Mouse (Mus musculus): ENCODE data around the gene H60c. TPM values are rescaled to one million over a fixed set of nuclear protein-coding genes. Genes with fewer than 3 reads are reported as not detected.

H60c gene
- not detected in 2 replicates for polyA plus RNA-seq (2015; fragmentation: Nextera tagmentation; extraction: Ambion mirVana)

DNA sequence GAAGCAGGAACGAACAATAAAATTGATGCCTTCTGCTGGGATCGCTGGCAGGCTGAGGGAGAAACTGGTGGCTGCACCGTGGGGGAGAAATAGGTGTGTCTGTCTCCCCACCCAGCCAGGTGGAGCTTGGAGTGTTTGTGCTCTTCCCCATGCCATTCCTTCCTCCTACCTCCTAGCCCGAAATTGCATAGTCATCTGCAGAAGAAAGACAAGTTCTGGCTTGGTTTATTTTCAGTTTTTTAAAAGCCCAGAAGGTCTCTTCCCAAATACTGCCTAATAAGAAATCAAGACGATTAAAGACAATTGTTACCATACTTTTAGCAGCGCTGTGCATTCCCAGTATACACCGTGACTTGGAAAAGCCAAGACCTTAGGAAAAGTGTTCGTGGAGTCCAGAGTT lies at the start of gene H60c:
H60c (minus strand) TSS at position 101 of the 400 bp plus-strand sequence.
- ATAC-seq: no peak
- WGBS: 76% methylated on average over 8 of the region's 8 CpGs
- Histone ChIP-seq H3K27ac (ENCODE audit: low read length) (no peak within 1 kb of the TSS), H3K36me3 (ENCODE audit: control insufficient read depth, insufficient read depth) (no peaks in the 10 kb centered on the region), H3K27me3 (replicated peaks; ENCODE audit: control insufficient read depth, insufficient read depth, low read length) (no peaks in the 10 kb centered on the region), H3K4me3 (replicated peaks; ENCODE audit: low read length) (no peak within 1 kb of the TSS), H3K9me3 (ENCODE audit: control insufficient read depth, low read length) (no peaks in the 10 kb centered on the region), H3K9ac (replicated peaks; ENCODE audit: low read depth, low read length) (no peak within 1 kb of the TSS), H3K4me2 (ENCODE audit: low read length) (no peak within 1 kb of the TSS), H3K4me1 (replicated peaks; ENCODE audit: control insufficient read depth, insufficient read depth, low read length) (no peaks in the 10 kb centered on the region)

DNA sequence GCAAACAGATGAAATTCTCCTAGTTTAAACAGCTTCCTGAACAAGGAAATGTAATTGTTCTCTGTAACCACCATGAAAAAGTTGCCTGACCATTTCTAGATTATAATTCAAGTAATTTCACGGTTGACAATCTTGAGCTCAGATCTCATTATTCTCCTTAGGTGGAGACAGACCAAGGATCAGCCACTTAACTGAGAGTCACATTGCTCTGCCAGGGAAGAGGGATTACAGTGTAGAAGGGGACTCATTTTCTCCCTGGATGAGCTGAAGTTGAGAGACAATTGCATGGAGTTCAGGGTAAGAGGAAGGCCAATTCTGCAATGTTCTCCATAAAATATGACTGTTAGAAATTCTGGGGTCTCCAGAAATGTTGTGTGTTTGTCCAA lies 41.2 kb upstream of the H60c start:
- Histone ChIP-seq H3K36me3 (ENCODE audit: control insufficient read depth, insufficient read depth) (no peaks in the 10 kb centered on the region), H3K9ac (replicated peaks; ENCODE audit: low read depth, low read length) (no peak overlapping the region), H3K4me3 (replicated peaks; ENCODE audit: low read length) (no peak overlapping the region), H3K27me3 (replicated peaks; ENCODE audit: control insufficient read depth, insufficient read depth, low read length) (no peaks in the 10 kb centered on the region), H3K27ac (ENCODE audit: low read length) (no peak overlapping the region), H3K9me3 (ENCODE audit: control insufficient read depth, low read length) (no peaks in the 10 kb centered on the region), H3K4me1 (replicated peaks; ENCODE audit: control insufficient read depth, insufficient read depth, low read length) (no peaks in the 10 kb centered on the region), H3K4me2 (ENCODE audit: low read length) (no peak overlapping the region)
- ATAC-seq: no peak
- WGBS: 85% methylated on average over 1 of the region's 1 CpGs

DNA sequence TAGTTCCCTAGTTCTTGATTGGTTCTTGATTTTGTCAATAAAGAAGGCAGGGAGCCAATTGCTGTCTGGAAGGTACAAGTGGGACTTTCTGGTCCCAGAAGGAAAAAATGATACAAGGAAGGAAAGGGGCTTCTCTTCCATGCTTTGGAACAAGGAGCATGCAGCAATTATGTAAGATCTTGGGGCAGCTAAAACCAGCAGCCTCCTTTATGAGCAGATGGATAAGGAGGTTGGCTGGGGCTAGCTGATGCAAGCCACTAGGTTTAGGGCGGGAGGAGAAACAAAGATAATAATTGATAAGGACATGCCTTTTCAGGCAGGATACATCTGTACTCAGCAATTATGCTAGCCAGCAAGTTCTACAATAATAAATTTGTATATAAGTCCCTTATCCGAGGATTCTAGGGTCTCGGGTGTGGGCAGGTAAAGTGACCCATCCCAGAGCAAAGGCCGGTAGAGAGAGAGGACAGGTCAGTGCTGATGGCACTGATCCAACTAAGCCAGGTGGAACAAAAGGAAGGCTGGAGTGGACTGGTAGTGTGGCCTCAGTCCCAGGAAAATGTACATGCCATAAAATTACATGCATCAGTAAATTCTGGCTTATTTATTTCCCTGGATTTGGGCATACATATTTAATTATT lies 40.7 kb upstream of the H60c start:
- Histone ChIP-seq H3K36me3 (ENCODE audit: control insufficient read depth, insufficient read depth) (no peaks in the 10 kb centered on the region), H3K27ac (ENCODE audit: low read length) (no peak overlapping the region), H3K27me3 (replicated peaks; ENCODE audit: control insufficient read depth, insufficient read depth, low read length) (no peaks in the 10 kb centered on the region), H3K4me2 (ENCODE audit: low read length) (no peak overlapping the region), H3K4me1 (replicated peaks; ENCODE audit: control insufficient read depth, insufficient read depth, low read length) (no peaks in the 10 kb centered on the region), H3K9me3 (ENCODE audit: control insufficient read depth, low read length) (no peaks in the 10 kb centered on the region), H3K9ac (replicated peaks; ENCODE audit: low read depth, low read length) (no peak overlapping the region), H3K4me3 (replicated peaks; ENCODE audit: low read length) (no peak overlapping the region)
- ATAC-seq: no peak
- 88% methylated on average over 4 of the region's 4 CpGs for WGBS

DNA sequence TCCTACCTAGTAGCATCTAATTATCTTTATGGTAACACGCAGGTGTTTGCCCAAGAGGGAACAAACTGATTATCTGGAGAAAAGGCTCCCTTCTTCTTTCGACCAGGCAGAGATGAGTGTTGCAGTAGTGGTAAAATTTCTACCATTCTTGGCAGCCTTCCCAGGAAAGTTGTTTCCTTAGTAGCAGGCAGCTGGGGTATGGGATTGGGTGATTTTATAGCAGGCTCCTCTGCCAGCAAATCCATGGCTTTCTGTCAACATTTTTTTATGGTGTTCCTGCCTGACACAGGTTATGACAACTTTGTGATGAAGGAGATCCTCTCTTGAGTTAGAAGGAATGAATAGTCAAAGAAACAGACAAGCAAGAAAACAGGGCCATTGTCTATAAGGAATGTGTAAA lies 40.2 kb upstream of the H60c start:
- Histone ChIP-seq H3K9me3 (ENCODE audit: control insufficient read depth, low read length) (no peaks in the 10 kb centered on the region), H3K4me1 (replicated peaks; ENCODE audit: control insufficient read depth, insufficient read depth, low read length) (no peaks in the 10 kb centered on the region), H3K9ac (replicated peaks; ENCODE audit: low read depth, low read length) (no peak overlapping the region), H3K27me3 (replicated peaks; ENCODE audit: control insufficient read depth, insufficient read depth, low read length) (no peaks in the 10 kb centered on the region), H3K4me2 (ENCODE audit: low read length) (no peak overlapping the region), H3K4me3 (replicated peaks; ENCODE audit: low read length) (no peak overlapping the region), H3K36me3 (ENCODE audit: control insufficient read depth, insufficient read depth) (no peaks in the 10 kb centered on the region), H3K27ac (ENCODE audit: low read length) (no peak overlapping the region)
- ATAC-seq: peak; percentile 83
- 63% methylated on average over 2 of the region's 2 CpGs for WGBS

DNA sequence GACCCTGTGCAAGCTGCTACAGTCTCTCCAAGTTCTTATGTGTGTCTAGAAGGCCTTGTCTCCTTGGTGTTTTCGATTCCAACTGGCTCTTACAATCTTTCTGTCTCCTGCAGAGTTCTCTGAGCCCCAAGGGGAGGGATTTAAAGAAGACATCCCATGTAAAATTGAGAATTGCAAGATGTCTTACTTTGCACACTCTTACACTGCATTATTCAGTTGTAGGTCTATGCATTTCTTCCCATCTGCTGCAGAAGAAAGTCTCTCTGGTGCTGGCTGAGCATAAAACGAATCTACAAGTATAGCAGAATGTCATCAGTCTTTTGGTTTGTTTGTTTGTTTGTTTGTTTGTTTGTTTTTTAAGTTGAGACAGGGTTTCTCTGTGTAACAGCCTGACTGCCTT lies 26.4 kb upstream of the H60c start:
- Histone ChIP-seq H3K4me3 (replicated peaks; ENCODE audit: low read length) (no peak overlapping the region), H3K27me3 (replicated peaks; ENCODE audit: control insufficient read depth, insufficient read depth, low read length) (no peaks in the 10 kb centered on the region), H3K4me2 (ENCODE audit: low read length) (no peak overlapping the region), H3K9ac (replicated peaks; ENCODE audit: low read depth, low read length) (no peak overlapping the region), H3K4me1 (replicated peaks; ENCODE audit: control insufficient read depth, insufficient read depth, low read length) (no peaks in the 10 kb centered on the region), H3K36me3 (ENCODE audit: control insufficient read depth, insufficient read depth) (no peaks in the 10 kb centered on the region), H3K9me3 (ENCODE audit: control insufficient read depth, low read length) (no peaks in the 10 kb centered on the region), H3K27ac (ENCODE audit: low read length) (no peak overlapping the region)
- 42% methylated on average over 2 of the region's 2 CpGs for WGBS
- ATAC-seq: no peak

DNA sequence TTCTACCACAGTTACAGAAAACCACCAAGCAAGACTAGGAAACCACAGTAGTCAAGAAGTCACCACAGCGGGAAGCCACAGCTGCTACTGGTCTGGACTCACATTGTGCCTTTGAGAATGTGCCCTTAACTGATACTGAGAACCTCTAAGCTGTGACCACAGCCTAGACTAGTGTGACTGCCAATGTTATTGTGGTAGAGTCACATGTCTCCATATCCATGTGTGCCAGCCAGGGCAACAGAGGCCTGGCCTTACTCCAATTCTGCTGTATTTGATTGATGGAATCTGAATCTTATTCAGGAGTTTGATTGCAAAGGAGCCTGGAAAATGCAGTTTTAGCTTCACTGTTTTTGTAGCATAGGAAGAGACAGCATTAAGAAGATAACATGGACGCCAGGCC lies 13.5 kb upstream of the H60c start:
- no peaks in the 10 kb centered on the region for H3K9me3 ChIP-seq (ENCODE audit: control insufficient read depth, low read length)
- no peak for ATAC-seq
- no peak overlapping the region for H3K9ac ChIP-seq (replicated peaks; ENCODE audit: low read depth, low read length)
- H3K36me3 ChIP-seq (ENCODE audit: control insufficient read depth, insufficient read depth): no peaks in the 10 kb centered on the region
- H3K27ac ChIP-seq (ENCODE audit: low read length): no peak overlapping the region
- H3K4me1 ChIP-seq (replicated peaks; ENCODE audit: control insufficient read depth, insufficient read depth, low read length): no peaks in the 10 kb centered on the region
- WGBS: 89% methylated on average over 2 of the region's 2 CpGs
- H3K4me3 ChIP-seq (replicated peaks; ENCODE audit: low read length): no peak overlapping the region
- H3K4me2 ChIP-seq (ENCODE audit: low read length): no peak overlapping the region
- no peaks in the 10 kb centered on the region for H3K27me3 ChIP-seq (replicated peaks; ENCODE audit: control insufficient read depth, insufficient read depth, low read length)

DNA sequence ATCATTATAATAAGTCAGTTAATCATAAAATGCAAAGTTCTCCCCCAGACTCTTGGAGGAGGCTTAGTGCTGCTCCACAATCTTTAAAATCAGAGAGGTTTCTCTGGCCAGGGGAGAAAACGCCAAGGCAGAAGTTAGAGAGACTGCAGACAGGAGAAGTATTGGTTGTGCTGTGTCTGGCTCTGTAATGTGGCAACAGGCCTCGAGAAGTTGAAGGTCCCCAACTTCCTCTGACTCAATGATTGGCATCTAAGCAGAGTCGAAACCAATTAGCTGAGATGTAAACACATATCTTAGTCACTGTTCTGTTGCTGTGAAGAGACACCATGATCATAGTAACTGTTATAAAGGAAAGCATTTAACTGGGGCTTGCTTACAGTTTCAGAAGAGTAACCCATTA lies 6.5 kb upstream of the H60c start:
- Histone ChIP-seq H3K4me3 (replicated peaks; ENCODE audit: low read length) (no peak overlapping the region), H3K27ac (ENCODE audit: low read length) (no peak overlapping the region), H3K36me3 (ENCODE audit: control insufficient read depth, insufficient read depth) (no peaks in the 10 kb centered on the region), H3K9ac (replicated peaks; ENCODE audit: low read depth, low read length) (no peak overlapping the region), H3K27me3 (replicated peaks; ENCODE audit: control insufficient read depth, insufficient read depth, low read length) (no peaks in the 10 kb centered on the region), H3K4me2 (ENCODE audit: low read length) (no peak overlapping the region), H3K9me3 (ENCODE audit: control insufficient read depth, low read length) (no peaks in the 10 kb centered on the region), H3K4me1 (replicated peaks; ENCODE audit: control insufficient read depth, insufficient read depth, low read length) (no peaks in the 10 kb centered on the region)
- ATAC-seq: no peak
- WGBS: 80% methylated on average over 3 of the region's 3 CpGs

DNA sequence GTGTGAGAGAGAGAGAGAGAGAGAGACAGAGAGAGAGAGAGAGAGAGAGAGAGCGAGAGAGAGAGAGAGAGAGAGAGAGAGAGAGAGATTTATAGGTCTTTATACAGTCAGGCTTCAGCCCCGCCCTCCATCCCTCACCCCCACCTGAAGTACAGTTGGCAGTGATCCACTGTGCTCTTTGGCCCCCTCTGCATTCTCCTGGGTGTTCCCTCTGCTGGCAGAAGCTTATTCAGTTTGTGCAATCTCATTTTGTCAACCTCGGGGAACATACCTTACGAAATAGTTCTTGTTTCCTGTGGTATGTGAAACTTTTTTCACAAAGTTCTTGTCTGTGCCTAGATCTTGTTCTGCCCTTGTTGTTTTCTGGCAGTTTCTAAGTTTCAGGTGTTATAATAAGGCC lies 3.5 kb upstream of the H60c start:
- no peaks in the 10 kb centered on the region for H3K36me3 ChIP-seq (ENCODE audit: control insufficient read depth, insufficient read depth)
- H3K4me2 ChIP-seq (ENCODE audit: low read length): no peak overlapping the region
- no peaks in the 10 kb centered on the region for H3K27me3 ChIP-seq (replicated peaks; ENCODE audit: control insufficient read depth, insufficient read depth, low read length)
- ATAC-seq: no peak
- 81% methylated on average over 3 of the region's 4 CpGs for WGBS
- H3K27ac ChIP-seq (ENCODE audit: low read length): no peak overlapping the region
- no peak overlapping the region for H3K4me3 ChIP-seq (replicated peaks; ENCODE audit: low read length)
- H3K9ac ChIP-seq (replicated peaks; ENCODE audit: low read depth, low read length): no peak overlapping the region
- no peaks in the 10 kb centered on the region for H3K9me3 ChIP-seq (ENCODE audit: control insufficient read depth, low read length)
- H3K4me1 ChIP-seq (replicated peaks; ENCODE audit: control insufficient read depth, insufficient read depth, low read length): no peaks in the 10 kb centered on the region

DNA sequence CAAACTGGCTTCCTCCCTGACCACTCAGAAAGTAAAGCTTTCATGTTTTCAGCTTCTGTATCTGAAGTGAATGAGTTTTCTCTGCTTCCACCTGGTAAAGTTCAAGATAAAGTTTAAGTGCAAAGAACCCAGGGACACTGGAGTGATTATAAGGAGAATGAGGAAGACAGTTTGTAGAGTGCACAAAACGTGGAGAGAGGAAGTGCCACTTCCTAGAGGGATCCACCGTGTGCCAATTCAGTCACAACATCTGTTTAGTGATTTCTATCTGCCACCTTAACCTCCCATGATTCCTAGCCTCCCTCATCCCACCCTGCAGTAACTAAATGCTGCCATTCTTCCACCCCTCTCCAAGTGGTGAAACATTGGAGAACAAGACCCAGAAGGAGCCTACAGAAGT lies 842 bp downstream of the H60c start:
- Histone ChIP-seq H3K9ac (replicated peaks; ENCODE audit: low read depth, low read length) (no peak overlapping the region), H3K9me3 (ENCODE audit: control insufficient read depth, low read length) (no peaks in the 10 kb centered on the region; the same call in 1 of the 2 replicates), H3K4me3 (replicated peaks; ENCODE audit: low read length) (no peak overlapping the region), H3K36me3 (ENCODE audit: control insufficient read depth, insufficient read depth) (no peaks in the 10 kb centered on the region), H3K27me3 (replicated peaks; ENCODE audit: control insufficient read depth, insufficient read depth, low read length) (no peaks in the 10 kb centered on the region), H3K4me2 (ENCODE audit: low read length) (no peak overlapping the region), H3K27ac (ENCODE audit: low read length) (no peak overlapping the region), H3K4me1 (replicated peaks; ENCODE audit: control insufficient read depth, insufficient read depth, low read length) (no peaks in the 10 kb centered on the region)
- 76% methylated on average over 2 of the region's 2 CpGs for WGBS
- ATAC-seq: no peak

DNA sequence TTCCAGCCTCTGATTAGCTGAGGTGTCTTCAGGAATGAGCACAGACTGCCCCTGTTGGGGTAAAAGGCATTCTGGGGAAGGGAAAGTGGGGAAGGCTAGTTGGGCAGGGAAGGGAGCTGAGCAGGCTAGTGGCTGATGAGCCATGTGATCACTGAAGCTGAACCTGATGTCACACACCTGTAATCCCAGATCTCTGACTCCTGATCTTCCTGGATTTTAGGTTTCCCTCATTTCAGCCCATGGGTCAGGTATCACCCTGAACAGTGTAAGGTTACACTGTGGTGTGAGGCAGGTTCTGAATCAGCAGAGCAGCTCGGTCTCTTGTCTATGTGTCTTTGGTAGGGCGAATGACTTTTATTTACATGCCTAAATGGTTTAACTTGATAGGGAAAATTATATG lies 4.8 kb downstream of the H60c start:
- no peak overlapping the region for H3K27ac ChIP-seq (ENCODE audit: low read length)
- no peaks in the 10 kb centered on the region; the same call in 1 of the 2 replicates for H3K9me3 ChIP-seq (ENCODE audit: control insufficient read depth, low read length)
- no peak overlapping the region for H3K4me3 ChIP-seq (replicated peaks; ENCODE audit: low read length)
- no peak overlapping the region for H3K9ac ChIP-seq (replicated peaks; ENCODE audit: low read depth, low read length)
- 90% methylated on average over 2 of the region's 2 CpGs for WGBS
- H3K36me3 ChIP-seq (ENCODE audit: control insufficient read depth, insufficient read depth): no peaks in the 10 kb centered on the region
- ATAC-seq: no peak
- no peaks in the 10 kb centered on the region for H3K27me3 ChIP-seq (replicated peaks; ENCODE audit: control insufficient read depth, insufficient read depth, low read length)
- no peaks in the 10 kb centered on the region for H3K4me1 ChIP-seq (replicated peaks; ENCODE audit: control insufficient read depth, insufficient read depth, low read length)
- no peak overlapping the region for H3K4me2 ChIP-seq (ENCODE audit: low read length)

Data from forebrain, embryonic 16.5 days (tissue).